Mouse (Mus musculus) macrophage (primary cell): ENCODE data around the gene Irf2. TPM values are rescaled to one million over a fixed set of nuclear protein-coding genes. Genes with fewer than 3 reads are reported as not detected.
A peak's percentile ranks its signal among the peaks of the same experiment; 100 is the strongest.

Experiments
- H3K27ac ChIP-seq: fragments of 350-480 bp; formaldehyde crosslinking; 2 replicates; pipeline ENCODE4 v1.9.0; 2021
- H3K36me3 ChIP-seq: fragments of 350-480 bp; formaldehyde crosslinking; 2 replicates; pipeline ENCODE4 v1.9.0; 2021; ENCODE audit errors: inconsistent target
- H3K4me3 ChIP-seq: fragments of 350-480 bp; formaldehyde crosslinking; 2 replicates; pipeline ENCODE4 v1.9.0; 2021; ENCODE audit errors: inconsistent target
- H3K79me2 ChIP-seq: fragments of 350-480 bp; formaldehyde crosslinking; 2 replicates; pipeline ENCODE4 v1.9.0; 2021; ENCODE audit errors: inconsistent target
- WGBS: methylation state at CpG from one replicate; pipeline ENCODE4 v1.1.7; 2026; ENCODE audit warnings: inconsistent platforms; ENCODE audit not compliant: missing documents; 5-methylcytosine and 5-hydroxymethylcytosine counted together
- polyA plus RNA-seq: library from polyadenylated mRNA; stranded (reverse); fragments of 250-400 nt; gene quantifications from 3 replicates; pipeline ENCODE4 v1.2.4, GENCODE M21; 2018; ENCODE audit warnings: inconsistent platforms

Irf2 gene
- polyA plus RNA-seq, 1 experiment from 2014 or later: 103 TPM

GRCm38 (mm10) chr8:46738601-46739000 is 931 bp upstream of the Irf2 start:
- peak overlapping the region; percentile 65 for H3K4me3 ChIP-seq
- H3K36me3 ChIP-seq: peaks cover 7% of the 10 kb centered on the region; the same call in 1 of the 2 replicates
- H3K79me2 ChIP-seq: peaks cover 59% of the 10 kb centered on the region
- H3K27ac ChIP-seq: peak overlapping the region; percentile 70
- whole genome bisulfite sequencing: 13% methylated on average over 5 of the region's 5 CpGs

DNA sequence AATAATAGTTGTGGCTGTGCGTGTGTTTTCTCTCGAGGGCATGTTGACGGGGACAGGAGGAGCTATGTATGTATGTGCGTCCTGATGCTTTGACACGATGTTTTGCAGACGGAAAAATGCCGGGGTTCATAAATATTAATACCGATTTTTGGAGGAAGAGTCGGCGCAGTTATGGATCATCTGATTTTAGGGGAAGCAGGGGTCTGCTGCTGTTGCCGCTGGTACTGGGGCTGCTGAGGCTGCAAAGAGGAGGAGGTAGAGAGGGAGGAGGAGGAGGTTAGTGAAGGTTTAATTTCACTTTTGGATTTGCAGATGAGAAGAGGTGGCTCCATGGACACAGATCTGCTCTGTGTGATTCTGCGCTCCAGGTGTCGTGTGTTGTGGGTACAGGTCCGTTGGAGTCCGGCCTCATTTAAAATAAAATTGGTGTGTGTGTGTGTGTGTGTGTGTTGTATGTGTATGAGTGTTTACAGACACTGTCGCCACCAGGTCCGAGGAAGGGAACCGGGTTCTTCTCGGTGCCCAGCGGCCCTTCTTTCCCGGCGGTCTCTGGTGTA is 502 bp downstream of the Irf2 start:
- Histone ChIP-seq H3K36me3 (peaks cover 7% of the 10 kb centered on the region; the same call in 1 of the 2 replicates), H3K4me3 (peak overlapping the region; percentile 94), H3K79me2 (peaks cover 74% of the 10 kb centered on the region), H3K27ac (peak overlapping the region; percentile 94)
- 0% methylated on average over 18 of the region's 22 CpGs for WGBS

DNA sequence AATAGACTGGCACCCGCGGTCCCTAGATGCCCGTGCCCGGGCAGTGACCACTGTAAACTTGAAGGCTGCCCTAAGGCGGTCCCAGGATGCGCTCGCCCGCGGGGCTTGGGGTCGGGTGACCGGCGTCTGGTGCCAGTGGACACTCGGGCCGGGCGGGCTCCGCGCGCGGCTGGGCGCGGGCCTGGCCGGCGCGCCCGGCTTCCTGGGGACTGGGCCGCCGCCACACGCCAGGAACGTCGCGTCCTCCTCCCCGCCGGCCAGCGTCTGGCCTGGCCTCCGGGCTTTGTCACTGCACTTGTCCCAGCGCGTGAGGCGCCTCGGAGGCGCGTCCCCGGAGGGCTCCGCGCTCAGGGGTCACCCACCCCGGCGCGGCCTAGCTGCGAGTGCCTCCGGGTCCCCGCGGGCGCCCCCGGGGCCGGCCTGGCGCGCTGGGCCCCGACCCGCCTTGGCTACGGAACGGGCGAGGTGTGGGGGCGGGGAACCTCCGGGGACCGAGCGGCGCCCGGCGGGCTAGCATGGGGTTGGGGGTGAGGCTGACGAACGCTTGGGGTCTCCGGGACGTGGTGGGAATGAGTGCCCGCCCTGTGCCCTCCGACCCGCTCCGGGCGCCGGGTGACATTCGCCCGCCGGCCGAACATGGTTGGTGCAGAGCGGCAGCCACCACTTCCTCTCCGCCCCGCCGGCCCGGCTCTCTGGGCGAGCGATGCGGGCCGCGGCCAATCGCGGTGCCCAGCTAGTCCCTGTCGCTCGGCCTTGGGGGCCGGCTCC is 1.2 kb downstream of the Irf2 start:
- WGBS: under 1% methylated on average over 91 of the region's 97 CpGs
- peak overlapping the region; percentile 94 for H3K27ac ChIP-seq
- peaks cover 80% of the 10 kb centered on the region for H3K79me2 ChIP-seq
- H3K36me3 ChIP-seq: peaks cover 7% of the 10 kb centered on the region; the same call in 1 of the 2 replicates
- H3K4me3 ChIP-seq: peak overlapping the region; percentile 94

GRCm38 (mm10) chr8:46741281-46741791 is 1.8 kb downstream of the Irf2 start:
- peak overlapping the region; percentile 94 for H3K27ac ChIP-seq
- H3K4me3 ChIP-seq: peak overlapping the region; percentile 84
- H3K36me3 ChIP-seq: peaks cover 7% of the 10 kb centered on the region; the same call in 1 of the 2 replicates
- H3K79me2 ChIP-seq: peaks cover 87% of the 10 kb centered on the region
- WGBS: under 1% methylated on average over 28 of the region's 28 CpGs

DNA sequence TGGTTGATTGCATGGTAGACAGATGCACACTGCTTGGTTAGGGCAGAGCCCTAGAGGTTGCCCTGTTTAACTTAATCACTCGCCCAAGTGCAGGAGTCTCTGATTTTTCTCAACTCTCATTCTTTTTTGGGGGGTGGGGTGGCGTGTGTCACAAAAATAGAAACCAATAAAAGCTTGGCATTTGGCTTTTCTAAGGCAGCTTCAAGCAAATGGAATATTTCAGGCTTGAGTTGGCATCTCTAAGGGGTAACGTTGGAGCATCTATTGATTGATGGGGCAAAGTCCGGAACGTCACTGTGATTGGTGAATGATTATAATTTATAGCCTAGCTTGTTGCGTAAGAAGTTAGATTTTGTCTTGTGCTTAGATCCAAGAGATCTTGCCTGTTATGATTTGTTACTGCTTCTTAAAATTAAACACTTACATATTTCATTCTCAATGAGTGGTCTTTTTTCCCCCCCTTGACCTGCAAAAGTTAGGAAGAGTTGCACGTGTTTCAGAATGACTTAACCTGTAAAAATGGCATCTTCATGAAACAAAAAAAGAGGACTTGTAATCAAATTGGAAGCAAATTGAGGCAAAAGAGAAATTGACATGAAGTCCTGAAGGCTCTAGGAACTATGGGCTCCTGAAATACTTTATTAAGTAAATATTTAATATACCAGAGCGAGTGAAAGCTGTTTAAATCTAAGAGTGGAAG is 2.6 kb downstream of the Irf2 start:
- 11% methylated on average over 7 of the region's 8 CpGs for WGBS
- H3K4me3 ChIP-seq: peak overlapping the region; percentile 84
- H3K79me2 ChIP-seq: peaks cover 89% of the 10 kb centered on the region
- H3K36me3 ChIP-seq: peaks cover 3% of the 10 kb centered on the region; the same call in 1 of the 2 replicates
- H3K27ac ChIP-seq: peak overlapping the region; percentile 94

DNA sequence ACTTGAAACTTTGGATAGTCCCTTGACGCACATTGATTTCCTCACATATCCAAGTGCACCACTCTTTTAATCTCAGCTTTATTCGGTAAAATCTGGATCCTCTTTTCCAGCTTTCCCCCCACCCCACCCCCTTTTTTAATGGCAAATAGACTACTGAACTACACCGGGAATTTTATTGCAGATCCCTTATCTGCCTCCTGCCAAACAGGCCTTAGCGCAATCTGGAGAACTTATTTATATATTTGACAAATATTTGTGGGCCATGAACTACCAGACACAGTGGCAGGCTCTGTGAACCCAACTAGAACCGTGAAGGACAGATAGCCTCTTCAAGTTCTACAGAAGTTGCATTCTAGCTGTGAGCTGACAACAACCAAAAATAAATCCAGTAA is 3.2 kb downstream of the Irf2 start:
- H3K79me2 ChIP-seq: peaks cover 89% of the 10 kb centered on the region
- no peaks in the 10 kb centered on the region for H3K36me3 ChIP-seq
- peak overlapping the region; percentile 84 for H3K4me3 ChIP-seq
- WGBS: 20% methylated on average over 4 of the region's 5 CpGs
- peak overlapping the region; percentile 94; the same call in 1 of the 2 replicates for H3K27ac ChIP-seq

- 0% methylated on average over 1 of the region's 1 CpGs for WGBS
- no peaks in the 10 kb centered on the region; the same call in 1 of the 2 replicates for H3K36me3 ChIP-seq
- H3K27ac ChIP-seq: no peak overlapping the region
- H3K4me3 ChIP-seq: no peak overlapping the region
- peaks cover 94% of the 10 kb centered on the region for H3K79me2 ChIP-seq
Observed at GRCm38 (mm10) chr8:46745464-46745863, 5.9 kb downstream of the Irf2 start.

DNA sequence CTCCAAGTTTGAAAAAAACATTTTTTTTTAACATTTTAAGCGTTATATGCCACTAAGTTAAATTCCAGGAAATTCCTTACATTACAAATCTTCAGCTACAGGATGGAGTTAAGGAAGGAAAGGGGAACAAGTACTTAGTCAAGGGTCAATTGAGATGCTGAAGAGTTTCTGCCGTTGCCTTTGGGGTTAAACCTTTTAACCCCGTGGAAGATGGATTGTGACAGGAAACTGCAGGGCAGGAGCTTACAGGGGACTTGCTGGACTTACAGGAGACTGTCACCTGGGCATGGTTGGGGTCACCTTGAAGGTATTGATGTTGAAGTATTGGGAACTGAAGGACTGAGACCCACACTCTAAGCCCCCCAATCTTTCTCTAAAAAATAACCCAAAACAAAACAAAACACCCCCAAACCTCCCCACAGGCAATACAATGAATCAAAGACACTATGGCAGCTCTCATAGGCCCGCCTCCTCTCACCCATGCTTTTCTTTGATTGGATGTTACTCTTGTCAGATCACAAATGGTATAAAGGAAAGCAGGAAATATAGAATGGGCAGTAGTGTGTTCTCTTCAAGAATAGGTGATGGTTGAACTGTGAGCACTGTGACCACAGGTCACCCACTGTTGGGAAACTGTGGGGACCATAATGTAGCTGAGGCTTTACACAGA is 7.9 kb downstream of the Irf2 start:
- Histone ChIP-seq H3K79me2 (peaks cover 100% of the 10 kb centered on the region), H3K27ac (no peak overlapping the region), H3K4me3 (no peak overlapping the region), H3K36me3 (no peaks in the 10 kb centered on the region; the same call in 1 of the 2 replicates)
- WGBS: 51% methylated on average over 4 of the region's 4 CpGs

DNA sequence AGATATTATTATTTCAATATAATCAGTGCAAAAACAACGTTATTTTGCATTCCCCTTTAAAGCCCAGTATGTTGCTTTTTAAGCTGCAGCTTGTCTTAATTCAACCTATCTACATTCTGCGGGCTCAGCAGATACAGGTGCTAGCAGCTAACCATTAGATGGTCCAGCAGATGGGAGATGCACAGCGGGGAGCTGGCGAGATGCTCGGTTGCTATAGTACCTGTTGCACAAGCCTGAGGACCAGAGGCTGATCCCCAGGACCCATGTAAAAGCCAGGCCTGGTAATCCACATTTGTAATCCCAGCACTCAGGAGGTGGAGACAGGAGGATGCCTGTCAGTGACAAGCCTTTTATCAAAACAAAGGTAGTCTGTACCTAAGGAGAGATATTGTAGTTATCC is 10.5 kb downstream of the Irf2 start:
- Histone ChIP-seq H3K4me3 (no peak overlapping the region), H3K27ac (no peak overlapping the region), H3K36me3 (no peaks in the 10 kb centered on the region; the same call in 1 of the 2 replicates), H3K79me2 (peaks cover 100% of the 10 kb centered on the region)
- WGBS: 90% methylated on average over 5 of the region's 5 CpGs

GRCm38 (mm10) chr8:46750566-46750965 is 11.0 kb downstream of the Irf2 start:
- Histone ChIP-seq H3K4me3 (no peak overlapping the region), H3K36me3 (no peaks in the 10 kb centered on the region; the same call in 1 of the 2 replicates), H3K27ac (no peak overlapping the region), H3K79me2 (peaks cover 100% of the 10 kb centered on the region)
- WGBS: 93% methylated on average over 8 of the region's 8 CpGs

GRCm38 (mm10) chr8:46751151-46751550 is 11.6 kb downstream of the Irf2 start:
- 86% methylated on average over 4 of the region's 4 CpGs for WGBS
- Histone ChIP-seq H3K36me3 (peaks cover 4% of the 10 kb centered on the region; the same call in 1 of the 2 replicates), H3K27ac (no peak overlapping the region)

DNA sequence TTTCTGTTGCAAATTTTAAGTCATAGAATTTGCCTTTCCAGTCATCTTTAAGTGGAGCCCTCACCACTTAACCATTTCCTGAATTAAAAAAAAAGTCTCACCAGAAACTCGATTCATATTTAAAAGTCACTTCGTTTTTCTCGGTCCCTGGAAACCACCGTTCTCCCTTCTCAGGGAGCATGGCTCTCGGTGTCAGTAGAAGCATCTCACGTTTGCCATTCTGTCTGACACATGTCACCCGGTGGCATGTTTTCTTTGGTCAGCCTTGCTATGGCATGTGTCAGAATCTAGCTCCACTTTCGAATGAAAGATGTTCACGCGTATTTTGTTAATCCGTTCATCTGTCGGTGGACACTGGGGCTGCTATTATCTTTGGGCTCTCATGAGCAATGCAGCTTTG is 13.5 kb downstream of the Irf2 start:
- H3K79me2 ChIP-seq: peaks cover 100% of the 10 kb centered on the region
- H3K4me3 ChIP-seq: no peak overlapping the region
- no peak overlapping the region for H3K27ac ChIP-seq
- WGBS: 44% methylated on average over 12 of the region's 12 CpGs
- peaks cover 19% of the 10 kb centered on the region; the same call in 1 of the 2 replicates for H3K36me3 ChIP-seq

More at GRCm38 (mm10) chr8:46751151-46751550, 11.6 kb downstream of the Irf2 start:
- peaks cover 100% of the 10 kb centered on the region for H3K79me2 ChIP-seq
- no peak overlapping the region for H3K4me3 ChIP-seq

DNA sequence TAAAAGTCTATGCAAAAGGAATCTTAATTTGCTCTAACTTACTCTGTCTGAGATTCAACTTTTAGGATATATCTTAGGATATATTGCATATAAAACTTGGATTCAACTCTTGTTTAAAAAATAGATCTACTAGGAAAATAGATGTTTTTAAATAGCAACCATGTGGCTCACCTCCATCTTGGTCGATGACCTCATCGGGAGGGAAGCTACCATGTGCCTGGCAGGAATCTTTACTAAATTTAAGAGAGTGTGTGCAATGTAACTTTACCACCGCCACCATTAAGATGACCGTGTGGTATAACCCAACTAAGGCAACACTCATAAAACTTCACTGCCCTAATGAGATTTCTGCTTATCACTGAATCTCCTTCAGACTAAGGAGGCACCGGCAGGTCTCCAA is 14.8 kb downstream of the Irf2 start:
- Histone ChIP-seq H3K79me2 (peaks cover 100% of the 10 kb centered on the region), H3K27ac (no peak overlapping the region), H3K4me3 (no peak overlapping the region), H3K36me3 (peaks cover 25% of the 10 kb centered on the region; the same call in 1 of the 2 replicates)
- WGBS: 95% methylated on average over 5 of the region's 5 CpGs

- Histone ChIP-seq H3K27ac (no peak overlapping the region), H3K36me3 (peaks cover 33% of the 10 kb centered on the region; the same call in 1 of the 2 replicates), H3K4me3 (no peak overlapping the region), H3K79me2 (peaks cover 100% of the 10 kb centered on the region)
- 74% methylated on average over 5 of the region's 5 CpGs for WGBS
Observed at GRCm38 (mm10) chr8:46755731-46756333, 16.3 kb downstream of the Irf2 start.
